Mouse (Mus musculus): ENCODE data around the gene Omg.

- no peak for TF ChIP-seq CTCF (IDR thresholded peaks at IDR 0.05)
- no peak for TF ChIP-seq POLR2A (IDR thresholded peaks at IDR 0.05; ENCODE audit: insufficient read depth, low read depth, low read length)
- TF ChIP-seq EP300 (IDR thresholded peaks at IDR 0.05; ENCODE audit: insufficient read depth, low read depth, low read length): no peak
Measured at GRCm38 (mm10) chr11:79524310-79524575, 20.4 kb upstream of the Omg start.
